Mouse (Mus musculus): ENCODE data around the gene Gm21312. TPM values are rescaled to one million over a fixed set of nuclear protein-coding genes. Genes with fewer than 3 reads are reported as not detected.
"Not testable (repeated sequence)": the region's sequence is repeated elsewhere in the genome, so short reads cannot be mapped to it uniquely, and the experiment has no call there.

Gm21312 gene
- not detected in 2 replicates for polyA plus RNA-seq (2014; fragmentation: Nextera tagmentation; extraction: Ambion mirVana)

DNA sequence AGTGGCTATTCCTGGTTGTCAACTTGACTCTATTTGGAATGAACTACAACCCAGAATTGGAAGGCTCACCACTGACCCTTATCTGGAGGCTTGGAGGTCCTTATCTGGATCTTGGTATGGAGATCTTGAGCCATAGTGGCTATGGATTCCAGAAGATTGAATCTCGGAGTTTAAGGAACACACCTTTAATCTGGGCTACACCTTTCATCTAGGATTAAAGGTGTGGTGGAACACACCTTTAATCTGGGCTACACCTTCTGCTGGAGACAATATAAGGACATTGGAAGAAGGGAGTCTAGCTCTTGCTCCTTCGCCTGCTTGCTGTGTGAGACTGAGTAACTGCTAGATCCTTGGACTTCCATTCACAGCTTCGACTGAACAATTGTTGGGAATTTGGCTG, at the start of gene Gm21312:
TSS of gene Gm21312 (plus strand) at position 301 of the 400 bp plus-strand sequence.
- H3K27me3 ChIP-seq (ENCODE audit: control insufficient read depth, insufficient read depth, low read length); H3K4me1 ChIP-seq (ENCODE audit: control insufficient read depth, insufficient read depth, low read length); DNase-seq; H3K9me3 ChIP-seq (ENCODE audit: control insufficient read depth, low read length); H3K9ac ChIP-seq (replicated peaks; ENCODE audit: low read length); H3K36me3 ChIP-seq (ENCODE audit: control insufficient read depth, insufficient read depth, low read length); H3K4me3 ChIP-seq (replicated peaks; ENCODE audit: low read depth, low read length); H3K27ac ChIP-seq (replicated peaks; ENCODE audit: low read depth, low read length); H3K4me2 ChIP-seq (ENCODE audit: low read length); ATAC-seq (ENCODE audit: low FRiP score, low TSS enrichment): not testable (repeated sequence)
- no CpG with 5 or more reads among the region's 3 CpGs for WGBS

DNA sequence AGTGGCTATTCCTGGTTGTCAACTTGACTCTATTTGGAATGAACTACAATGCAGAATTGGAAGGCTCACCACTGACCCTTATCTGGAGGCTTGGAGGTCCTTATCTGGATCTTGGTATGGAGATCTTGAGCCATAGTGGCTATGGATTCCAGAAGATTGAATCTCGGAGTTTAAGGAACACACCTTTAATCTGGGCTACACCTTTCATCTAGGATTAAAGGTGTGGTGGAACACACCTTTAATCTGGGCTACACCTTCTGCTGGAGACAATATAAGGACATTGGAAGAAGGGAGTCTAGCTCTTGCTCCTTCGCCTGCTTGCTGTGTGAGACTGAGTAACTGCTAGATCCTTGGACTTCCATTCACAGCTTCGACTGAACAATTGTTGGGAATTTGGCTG, 34.1 kb upstream of the Gm21312 start, which contains the start of gene Gm21293:
TSS of gene Gm21293 (plus strand) at position 301 of the 400 bp plus-strand sequence.
- H3K4me3 ChIP-seq (replicated peaks; ENCODE audit: low read depth, low read length); H3K9me3 ChIP-seq (ENCODE audit: control insufficient read depth, low read length); ATAC-seq (ENCODE audit: low FRiP score, low TSS enrichment); H3K9ac ChIP-seq (replicated peaks; ENCODE audit: low read length); H3K4me2 ChIP-seq (ENCODE audit: low read length); DNase-seq; H3K27ac ChIP-seq (replicated peaks; ENCODE audit: low read depth, low read length); H3K36me3 ChIP-seq (ENCODE audit: control insufficient read depth, insufficient read depth, low read length); H3K4me1 ChIP-seq (ENCODE audit: control insufficient read depth, insufficient read depth, low read length); H3K27me3 ChIP-seq (ENCODE audit: control insufficient read depth, insufficient read depth, low read length): not testable (repeated sequence)
- WGBS = no CpG with 5 or more reads among the region's 3 CpGs

DNA sequence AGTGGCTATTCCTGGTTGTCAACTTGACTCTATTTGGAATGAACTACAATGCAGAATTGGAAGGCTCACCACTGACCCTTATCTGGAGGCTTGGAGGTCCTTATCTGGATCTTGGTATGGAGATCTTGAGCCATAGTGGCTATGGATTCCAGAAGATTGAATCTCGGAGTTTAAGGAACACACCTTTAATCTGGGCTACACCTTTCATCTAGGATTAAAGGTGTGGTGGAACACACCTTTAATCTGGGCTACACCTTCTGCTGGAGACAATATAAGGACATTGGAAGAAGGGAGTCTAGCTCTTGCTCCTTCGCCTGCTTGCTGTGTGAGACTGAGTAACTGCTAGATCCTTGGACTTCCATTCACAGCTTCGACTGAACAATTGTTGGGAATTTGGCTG, 25.6 kb upstream of the Gm21312 start, which contains the start of gene Gm6763:
TSS of gene Gm6763 (plus strand) at position 301 of the 400 bp plus-strand sequence.
- no CpG with 5 or more reads among the region's 3 CpGs for WGBS
- H3K4me2 ChIP-seq (ENCODE audit: low read length); DNase-seq; H3K27me3 ChIP-seq (ENCODE audit: control insufficient read depth, insufficient read depth, low read length); H3K9me3 ChIP-seq (ENCODE audit: control insufficient read depth, low read length); ATAC-seq (ENCODE audit: low FRiP score, low TSS enrichment); H3K27ac ChIP-seq (replicated peaks; ENCODE audit: low read depth, low read length); H3K4me1 ChIP-seq (ENCODE audit: control insufficient read depth, insufficient read depth, low read length); H3K4me3 ChIP-seq (replicated peaks; ENCODE audit: low read depth, low read length); H3K36me3 ChIP-seq (ENCODE audit: control insufficient read depth, insufficient read depth, low read length); H3K9ac ChIP-seq (replicated peaks; ENCODE audit: low read length): not testable (repeated sequence)

- H3K9ac ChIP-seq (replicated peaks; ENCODE audit: low read length); H3K4me1 ChIP-seq (ENCODE audit: control insufficient read depth, insufficient read depth, low read length); H3K27ac ChIP-seq (replicated peaks; ENCODE audit: low read depth, low read length); H3K27me3 ChIP-seq (ENCODE audit: control insufficient read depth, insufficient read depth, low read length); DNase-seq; H3K4me2 ChIP-seq (ENCODE audit: low read length); H3K36me3 ChIP-seq (ENCODE audit: control insufficient read depth, insufficient read depth, low read length); ATAC-seq (ENCODE audit: low FRiP score, low TSS enrichment); H3K4me3 ChIP-seq (replicated peaks; ENCODE audit: low read depth, low read length); H3K9me3 ChIP-seq (ENCODE audit: control insufficient read depth, low read length): not testable (repeated sequence)
- WGBS = no CpG with 5 or more reads among the region's 3 CpGs
Observed at GRCm38 (mm10) chr10:104159706-104160105, 17.1 kb upstream of the Gm21312 start, which contains the start of gene Gm8764. TSS of gene Gm8764 (plus strand) at chr10:104160006.

DNA sequence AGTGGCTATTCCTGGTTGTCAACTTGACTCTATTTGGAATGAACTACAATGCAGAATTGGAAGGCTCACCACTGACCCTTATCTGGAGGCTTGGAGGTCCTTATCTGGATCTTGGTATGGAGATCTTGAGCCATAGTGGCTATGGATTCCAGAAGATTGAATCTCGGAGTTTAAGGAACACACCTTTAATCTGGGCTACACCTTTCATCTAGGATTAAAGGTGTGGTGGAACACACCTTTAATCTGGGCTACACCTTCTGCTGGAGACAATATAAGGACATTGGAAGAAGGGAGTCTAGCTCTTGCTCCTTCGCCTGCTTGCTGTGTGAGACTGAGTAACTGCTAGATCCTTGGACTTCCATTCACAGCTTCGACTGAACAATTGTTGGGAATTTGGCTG, 8.6 kb upstream of the Gm21312 start, which contains the start of gene Gm21304:
TSS of gene Gm21304 (plus strand) at position 301 of the 400 bp plus-strand sequence.
- no CpG with 5 or more reads among the region's 3 CpGs for WGBS
- not testable (repeated sequence) for ATAC-seq (ENCODE audit: low FRiP score, low TSS enrichment)

DNA sequence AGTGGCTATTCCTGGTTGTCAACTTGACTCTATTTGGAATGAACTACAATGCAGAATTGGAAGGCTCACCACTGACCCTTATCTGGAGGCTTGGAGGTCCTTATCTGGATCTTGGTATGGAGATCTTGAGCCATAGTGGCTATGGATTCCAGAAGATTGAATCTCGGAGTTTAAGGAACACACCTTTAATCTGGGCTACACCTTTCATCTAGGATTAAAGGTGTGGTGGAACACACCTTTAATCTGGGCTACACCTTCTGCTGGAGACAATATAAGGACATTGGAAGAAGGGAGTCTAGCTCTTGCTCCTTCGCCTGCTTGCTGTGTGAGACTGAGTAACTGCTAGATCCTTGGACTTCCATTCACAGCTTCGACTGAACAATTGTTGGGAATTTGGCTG, 8.4 kb downstream of the Gm21312 start, which contains the start of gene Gm20765:
TSS of gene Gm20765 (plus strand) at position 301 of the 400 bp plus-strand sequence.
- H3K27ac ChIP-seq (replicated peaks; ENCODE audit: low read depth, low read length); H3K4me1 ChIP-seq (ENCODE audit: control insufficient read depth, insufficient read depth, low read length); H3K9me3 ChIP-seq (ENCODE audit: control insufficient read depth, low read length); H3K9ac ChIP-seq (replicated peaks; ENCODE audit: low read length); DNase-seq; H3K27me3 ChIP-seq (ENCODE audit: control insufficient read depth, insufficient read depth, low read length); H3K4me2 ChIP-seq (ENCODE audit: low read length); ATAC-seq (ENCODE audit: low FRiP score, low TSS enrichment); H3K36me3 ChIP-seq (ENCODE audit: control insufficient read depth, insufficient read depth, low read length); H3K4me3 ChIP-seq (replicated peaks; ENCODE audit: low read depth, low read length): not testable (repeated sequence)
- WGBS = no CpG with 5 or more reads among the region's 3 CpGs

More for the DNA sequence above, 8.6 kb upstream of the Gm21312 start, which contains the start of gene Gm21304:
- H3K36me3 ChIP-seq (ENCODE audit: control insufficient read depth, insufficient read depth, low read length); H3K9me3 ChIP-seq (ENCODE audit: control insufficient read depth, low read length); H3K9ac ChIP-seq (replicated peaks; ENCODE audit: low read length); H3K4me2 ChIP-seq (ENCODE audit: low read length); H3K27me3 ChIP-seq (ENCODE audit: control insufficient read depth, insufficient read depth, low read length); H3K4me3 ChIP-seq (replicated peaks; ENCODE audit: low read depth, low read length); H3K4me1 ChIP-seq (ENCODE audit: control insufficient read depth, insufficient read depth, low read length); DNase-seq; H3K27ac ChIP-seq (replicated peaks; ENCODE audit: low read depth, low read length): not testable (repeated sequence)

DNA sequence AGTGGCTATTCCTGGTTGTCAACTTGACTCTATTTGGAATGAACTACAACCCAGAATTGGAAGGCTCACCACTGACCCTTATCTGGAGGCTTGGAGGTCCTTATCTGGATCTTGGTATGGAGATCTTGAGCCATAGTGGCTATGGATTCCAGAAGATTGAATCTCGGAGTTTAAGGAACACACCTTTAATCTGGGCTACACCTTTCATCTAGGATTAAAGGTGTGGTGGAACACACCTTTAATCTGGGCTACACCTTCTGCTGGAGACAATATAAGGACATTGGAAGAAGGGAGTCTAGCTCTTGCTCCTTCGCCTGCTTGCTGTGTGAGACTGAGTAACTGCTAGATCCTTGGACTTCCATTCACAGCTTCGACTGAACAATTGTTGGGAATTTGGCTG, 16.9 kb downstream of the Gm21312 start, which contains the start of gene Gm4340:
TSS of gene Gm4340 (plus strand) at position 301 of the 400 bp plus-strand sequence.
- not testable (repeated sequence) for H3K4me2 ChIP-seq (ENCODE audit: low read length); H3K27ac ChIP-seq (replicated peaks; ENCODE audit: low read depth, low read length); H3K4me1 ChIP-seq (ENCODE audit: control insufficient read depth, insufficient read depth, low read length); H3K9me3 ChIP-seq (ENCODE audit: control insufficient read depth, low read length); H3K4me3 ChIP-seq (replicated peaks; ENCODE audit: low read depth, low read length); DNase-seq; H3K36me3 ChIP-seq (ENCODE audit: control insufficient read depth, insufficient read depth, low read length); H3K27me3 ChIP-seq (ENCODE audit: control insufficient read depth, insufficient read depth, low read length); H3K9ac ChIP-seq (replicated peaks; ENCODE audit: low read length); ATAC-seq (ENCODE audit: low FRiP score, low TSS enrichment)
- no CpG with 5 or more reads among the region's 3 CpGs for WGBS

DNA sequence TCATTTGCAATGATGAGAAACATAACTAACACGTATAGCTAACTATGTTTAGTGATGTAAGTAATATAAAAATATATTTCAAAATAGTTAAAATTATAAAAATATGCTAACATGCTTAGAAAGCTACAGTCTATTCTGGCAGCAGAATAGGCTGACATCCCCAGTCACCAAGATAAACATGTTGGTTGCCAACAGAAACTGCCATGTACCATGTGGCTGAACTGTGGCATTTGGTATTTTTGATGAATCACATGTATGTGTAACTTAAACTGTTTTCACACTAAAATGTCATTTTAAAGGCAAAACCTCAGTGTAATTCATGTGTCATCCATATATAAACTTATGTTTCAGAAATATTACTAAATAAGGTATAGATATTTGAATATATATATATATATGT, 32.8 kb downstream of the Gm21312 start:
- WGBS = 91% methylated on average over 1 of the region's 1 CpGs
- no peak for DNase-seq

DNA sequence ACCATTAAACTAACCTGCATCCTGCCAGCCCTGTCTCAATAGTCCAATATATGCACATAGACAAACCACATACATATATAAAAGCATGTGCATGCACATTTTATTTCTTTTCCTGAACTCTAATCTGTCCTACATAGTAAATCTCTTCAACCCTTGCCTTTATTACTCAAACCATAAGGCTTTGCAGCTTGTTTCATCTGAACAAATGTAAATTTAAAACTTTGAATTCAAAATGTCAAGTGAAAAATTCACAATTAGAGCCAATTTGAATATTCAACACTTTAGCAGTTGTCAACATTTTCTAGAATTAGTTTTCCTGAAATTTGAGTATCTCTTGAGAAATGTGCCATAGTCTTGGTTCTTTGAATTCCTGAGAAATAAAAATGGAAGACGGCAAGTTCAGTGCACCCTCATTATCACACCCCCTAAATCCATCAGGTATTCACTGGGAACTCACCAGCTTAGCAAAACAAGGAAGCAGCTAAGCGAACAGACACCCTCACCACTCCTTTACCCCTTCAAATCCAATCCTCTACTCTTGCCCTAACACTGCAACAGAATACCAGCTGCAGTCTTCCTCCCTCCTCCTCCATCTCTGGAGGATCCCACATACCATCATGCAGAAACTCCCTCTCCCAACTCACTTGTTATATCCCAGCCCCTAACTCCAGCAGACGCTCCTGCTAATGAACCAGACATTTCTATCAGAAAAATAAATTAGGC, 33.6 kb downstream of the Gm21312 start:
- Histone ChIP-seq H3K9me3 (ENCODE audit: control insufficient read depth, low read length) (no peaks in the 10 kb centered on the region), H3K36me3 (ENCODE audit: control insufficient read depth, insufficient read depth, low read length) (no peaks in the 10 kb centered on the region), H3K4me2 (ENCODE audit: low read length) (no peak overlapping the region), H3K27ac (replicated peaks; ENCODE audit: low read depth, low read length) (no peak overlapping the region), H3K27me3 (ENCODE audit: control insufficient read depth, insufficient read depth, low read length) (no peaks in the 10 kb centered on the region), H3K4me1 (ENCODE audit: control insufficient read depth, insufficient read depth, low read length) (no peaks in the 10 kb centered on the region), H3K4me3 (replicated peaks; ENCODE audit: low read depth, low read length) (no peak overlapping the region), H3K9ac (replicated peaks; ENCODE audit: low read length) (no peak overlapping the region)
- ATAC-seq (ENCODE audit: low FRiP score, low TSS enrichment) (no peak), DNase-seq (no peak)
- 75% methylated on average over 3 of the region's 3 CpGs for WGBS

More for the DNA sequence above, 32.8 kb downstream of the Gm21312 start:
- H3K36me3 ChIP-seq (ENCODE audit: control insufficient read depth, insufficient read depth, low read length) = no peaks in the 10 kb centered on the region
- no peak for ATAC-seq (ENCODE audit: low FRiP score, low TSS enrichment)
- no peak overlapping the region for H3K9ac ChIP-seq (replicated peaks; ENCODE audit: low read length)
- H3K4me3 ChIP-seq (replicated peaks; ENCODE audit: low read depth, low read length) = no peak overlapping the region
- no peaks in the 10 kb centered on the region for H3K27me3 ChIP-seq (ENCODE audit: control insufficient read depth, insufficient read depth, low read length)
- H3K4me2 ChIP-seq (ENCODE audit: low read length) = no peak overlapping the region
- H3K27ac ChIP-seq (replicated peaks; ENCODE audit: low read depth, low read length) = no peak overlapping the region
- H3K9me3 ChIP-seq (ENCODE audit: control insufficient read depth, low read length) = no peaks in the 10 kb centered on the region
- no peaks in the 10 kb centered on the region for H3K4me1 ChIP-seq (ENCODE audit: control insufficient read depth, insufficient read depth, low read length)
